Mouse (Mus musculus) kidney, adult 9 months (tissue): ENCODE measurements around the gene Aqp9.

Experiments used
- DNase-seq: peaks from one replicate; pipeline ENCODE4 v3.0.0; 2022

Gene Aqp9

GRCm38 (mm10) chr9:71063551-71063950, 104.9 kb downstream of the Aqp9 start:
- DNase-seq = no peak

- no peak for DNase-seq
These were observed 105.5 kb downstream of the Aqp9 start for GRCm38 (mm10) chr9:71062976-71063375.

DNA sequence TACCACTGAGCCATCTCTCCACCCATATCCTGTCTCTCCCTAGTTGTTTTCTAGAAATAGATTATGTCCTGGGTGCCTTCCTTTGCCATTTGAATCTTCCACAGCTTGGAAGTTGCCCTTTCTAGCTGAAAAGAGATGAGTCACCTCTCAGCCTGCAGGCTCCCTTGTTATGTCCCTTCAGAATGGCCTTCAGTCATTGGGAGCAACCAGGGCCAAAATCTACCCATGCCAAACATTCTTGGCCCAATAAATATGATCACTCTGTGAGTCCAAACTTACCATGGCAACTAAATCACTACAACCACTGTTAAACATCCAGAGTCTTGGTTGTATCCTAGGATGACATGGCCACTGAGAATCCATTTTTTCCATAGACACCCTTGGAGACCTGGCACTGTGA, 106.2 kb downstream of the Aqp9 start:
- DNase-seq = no peak
